Mouse (Mus musculus): Measurements from ENCODE around the gene Abhd6. TPM values are rescaled to one million over a fixed set of nuclear protein-coding genes. Genes with fewer than 3 reads are reported as not detected.
A peak's percentile ranks its signal among the peaks of the same experiment; 100 is the strongest.
"Not testable (repeated sequence)": the region's sequence is repeated elsewhere in the genome, so short reads cannot be mapped to it uniquely, and the experiment has no call there.

Abhd6 gene
- total RNA-seq, 2 experiments from 2014 or later, result 41.7 to 42.6 TPM

GRCm38 (mm10) chr14:7997255-7997696 lies 5.4 kb upstream of the Abhd6 start:
- peak; percentile 96 for DNase-seq (ENCODE audit: low spot score in 2 of 2)

- DNase-seq (ENCODE audit: low spot score in 2 of 2), result no peak
Observed at GRCm38 (mm10) chr14:7999030-7999429, 3.7 kb upstream of the Abhd6 start.

DNA sequence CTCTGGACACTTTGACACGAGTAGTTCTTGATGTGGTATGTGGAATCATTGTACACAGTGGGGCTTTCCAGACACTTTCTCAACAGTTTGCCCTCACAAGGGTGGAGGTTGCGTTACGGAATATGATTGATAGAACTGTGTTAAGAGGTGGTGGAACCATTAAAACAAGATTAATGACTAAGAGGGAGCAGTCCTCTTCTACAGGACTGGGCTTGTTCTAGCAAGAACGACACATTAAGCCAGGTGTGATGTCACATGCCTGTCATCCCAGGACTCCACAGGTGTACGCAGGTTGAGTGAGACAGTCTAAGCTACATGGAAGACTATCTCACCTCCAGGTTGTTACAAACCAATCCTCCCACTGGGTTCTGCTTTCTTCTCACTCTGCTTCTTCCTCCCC lies 3.3 kb upstream of the Abhd6 start:
- no peak for DNase-seq (ENCODE audit: low spot score in 2 of 2)

DNA sequence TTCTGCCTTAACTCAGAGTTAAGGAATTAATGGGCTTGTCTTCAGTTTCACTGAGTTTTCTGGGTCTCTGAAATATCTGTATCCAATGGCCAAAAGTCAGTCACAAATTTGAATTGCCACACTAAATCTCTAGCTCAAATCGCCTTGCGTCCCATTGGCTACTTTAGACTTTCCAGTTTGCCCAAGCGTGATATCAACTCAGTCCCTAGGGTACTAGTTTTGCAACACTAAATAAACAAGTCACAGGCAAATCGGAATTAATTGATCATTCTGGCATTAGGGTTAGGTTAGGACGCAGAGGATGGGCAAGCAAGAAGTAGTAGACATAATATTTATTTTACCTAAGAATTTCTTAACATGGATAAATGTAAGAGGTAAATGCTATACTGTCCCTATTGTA lies 2.5 kb upstream of the Abhd6 start:
- DNase-seq (ENCODE audit: low spot score in 2 of 2), result no peak

- peak in 1 of 2 experiments; percentile 27 for DNase-seq (ENCODE audit: low spot score in 2 of 2)
Observed at GRCm38 (mm10) chr14:8000831-8001685, 1.6 kb upstream of the Abhd6 start.

GRCm38 (mm10) chr14:8003093-8003670 lies 480 bp downstream of the Abhd6 start:
- DNase-seq (ENCODE audit: low spot score in 2 of 2), result peak; percentile 65 to 72

GRCm38 (mm10) chr14:8003727-8004670 lies 1.3 kb downstream of the Abhd6 start:
- DNase-seq (ENCODE audit: low spot score in 2 of 2), result no peak

DNA sequence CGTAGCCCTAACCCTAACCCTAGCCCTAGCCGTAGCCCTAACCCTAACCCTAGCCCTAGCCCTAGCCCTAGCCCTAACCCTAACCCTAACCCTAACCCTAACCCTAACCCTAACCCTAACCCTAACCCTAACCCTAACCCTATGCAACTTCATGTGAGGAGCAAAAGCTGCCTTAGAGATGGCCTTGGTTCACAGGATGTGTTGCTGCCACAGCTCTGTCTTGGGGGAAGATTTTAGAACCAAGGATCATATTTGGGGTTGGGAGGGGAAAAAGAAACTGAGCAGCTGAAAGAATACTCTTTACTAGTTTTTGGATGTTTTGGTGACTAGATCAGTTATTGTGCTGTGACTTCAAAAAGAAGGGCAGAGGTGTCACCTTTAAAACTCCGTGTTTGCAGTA lies 3.4 kb downstream of the Abhd6 start:
- not testable (repeated sequence) for DNase-seq (ENCODE audit: low spot score in 2 of 2)

- no peak for DNase-seq (ENCODE audit: low spot score in 2 of 2)
Observed at GRCm38 (mm10) chr14:8007084-8007483, 4.4 kb downstream of the Abhd6 start.

GRCm38 (mm10) chr14:8007486-8007885 lies 4.8 kb downstream of the Abhd6 start:
- no peak for DNase-seq (ENCODE audit: low spot score in 2 of 2)

DNA sequence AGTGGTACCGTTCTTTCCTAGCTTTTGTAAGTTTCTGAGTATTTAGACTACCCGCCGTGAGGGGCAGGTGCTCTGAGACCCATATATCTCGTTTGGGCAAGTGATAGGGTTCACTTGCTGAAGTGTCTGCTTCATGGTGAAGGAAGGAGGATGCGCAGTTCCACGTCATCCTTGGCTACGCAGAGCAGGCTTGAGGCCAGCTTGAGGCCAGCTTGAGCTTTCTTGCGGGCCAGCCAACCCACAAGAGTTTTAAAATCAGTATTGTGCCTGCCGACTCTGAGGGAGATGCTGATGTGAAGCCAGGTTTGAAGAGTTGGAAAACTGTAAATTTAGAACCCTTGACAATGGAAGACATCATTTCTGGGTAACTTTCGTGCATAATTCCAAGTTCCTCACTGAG lies 5.2 kb downstream of the Abhd6 start:
- DNase-seq (ENCODE audit: low spot score in 2 of 2), result no peak

GRCm38 (mm10) chr14:8011297-8011696 lies 8.6 kb downstream of the Abhd6 start:
- no peak for DNase-seq (ENCODE audit: low spot score in 2 of 2)

GRCm38 (mm10) chr14:8011938-8012337 lies 9.2 kb downstream of the Abhd6 start:
- no peak for DNase-seq (ENCODE audit: low spot score in 2 of 2)

- DNase-seq (ENCODE audit: low spot score in 2 of 2), result no peak
Observed at GRCm38 (mm10) chr14:8015756-8016155, 13.1 kb downstream of the Abhd6 start.

DNA sequence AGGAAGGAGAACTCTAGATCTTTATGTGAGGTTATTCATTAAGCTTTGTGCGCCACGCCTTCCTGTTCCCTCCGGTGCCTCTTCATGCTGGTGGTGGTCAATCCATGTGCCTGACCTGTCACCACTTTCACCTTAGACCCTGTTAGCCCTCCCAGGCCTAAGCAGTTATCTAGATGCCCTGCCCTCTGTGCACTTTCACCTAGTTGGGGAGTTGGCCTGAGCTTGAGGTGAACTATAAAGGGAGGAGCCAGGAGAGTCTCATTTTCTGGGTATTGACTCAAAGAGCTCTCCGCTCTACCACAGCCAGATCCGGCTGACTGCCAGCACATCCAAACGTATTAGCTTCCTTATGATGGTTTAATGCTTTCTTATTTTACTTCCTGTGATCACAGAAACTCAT lies 13.6 kb downstream of the Abhd6 start:
- DNase-seq (ENCODE audit: low spot score in 2 of 2), result no peak

- DNase-seq (ENCODE audit: low spot score in 2 of 2), result no peak
Observed at GRCm38 (mm10) chr14:8016951-8017350, 14.2 kb downstream of the Abhd6 start.

- no peak for DNase-seq (ENCODE audit: low spot score in 2 of 2)
Observed at GRCm38 (mm10) chr14:8020011-8020410, 17.3 kb downstream of the Abhd6 start.

- DNase-seq (ENCODE audit: low spot score in 2 of 2), result no peak
Observed at GRCm38 (mm10) chr14:8020546-8020945, 17.8 kb downstream of the Abhd6 start.

- no peak for DNase-seq (ENCODE audit: low spot score in 2 of 2)
Observed at GRCm38 (mm10) chr14:8024469-8024868, 21.8 kb downstream of the Abhd6 start.

DNA sequence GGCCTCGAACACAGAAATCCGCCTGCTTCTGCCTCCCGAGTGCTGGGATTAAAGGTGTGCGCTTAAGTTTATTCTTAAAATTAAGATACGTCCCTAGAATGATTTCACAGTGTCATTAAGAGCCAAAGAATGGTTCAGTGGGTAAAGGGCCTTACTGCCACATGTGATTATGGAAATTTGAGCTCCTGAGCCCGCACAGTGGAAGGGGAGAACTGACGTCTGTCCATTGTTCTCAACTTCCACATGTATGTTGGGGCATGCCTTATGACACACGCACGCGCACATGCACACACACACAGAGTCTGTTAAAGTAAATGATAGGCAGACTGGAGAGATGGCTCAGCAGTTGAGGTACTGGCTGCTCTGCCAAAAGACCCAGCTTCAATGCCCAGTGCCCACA lies 22.2 kb downstream of the Abhd6 start:
- no peak for DNase-seq (ENCODE audit: low spot score in 2 of 2)

DNA sequence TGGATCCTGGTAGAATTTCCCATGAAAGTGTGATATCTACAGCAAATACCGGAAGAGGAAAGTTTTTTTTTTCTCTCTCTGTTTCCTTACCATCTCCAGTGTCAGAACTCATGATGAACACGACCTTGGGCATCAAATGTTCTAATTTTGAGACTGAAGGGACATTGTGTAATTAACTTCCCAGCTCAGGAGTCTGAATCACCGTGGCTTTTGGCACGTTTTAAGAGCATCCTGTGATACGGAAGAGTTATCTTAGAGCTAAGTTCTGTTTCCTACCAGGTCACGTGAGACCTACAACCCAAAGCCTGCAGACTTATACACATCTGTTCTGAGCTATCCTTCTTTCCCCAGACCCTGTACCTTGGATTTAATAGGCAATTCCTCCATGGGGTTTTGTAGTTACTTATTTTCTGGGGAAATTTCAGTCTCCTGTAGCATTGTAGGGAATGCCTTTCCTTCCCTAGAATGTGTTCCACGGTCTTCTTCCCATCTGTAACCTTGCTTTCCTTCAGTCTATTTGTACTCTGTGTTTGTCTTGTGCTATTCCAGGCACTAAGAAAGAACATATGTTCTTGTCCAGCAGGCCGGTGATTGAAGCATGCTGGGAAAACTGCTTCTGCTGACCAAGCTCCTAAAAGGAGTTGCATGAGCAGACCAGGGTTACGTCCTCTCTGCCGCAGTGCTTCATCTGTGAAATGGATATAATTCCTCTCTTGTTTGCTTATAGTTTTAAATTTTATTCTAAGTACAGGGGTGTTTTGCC lies 24.2 kb downstream of the Abhd6 start:
- DNase-seq (ENCODE audit: low spot score in 2 of 2), result no peak

All from layer of hippocampus, postnatal 10 days (tissue).